Mouse (Mus musculus): ENCODE data around the gene Dnajc14.

Dnajc14 gene

DNA sequence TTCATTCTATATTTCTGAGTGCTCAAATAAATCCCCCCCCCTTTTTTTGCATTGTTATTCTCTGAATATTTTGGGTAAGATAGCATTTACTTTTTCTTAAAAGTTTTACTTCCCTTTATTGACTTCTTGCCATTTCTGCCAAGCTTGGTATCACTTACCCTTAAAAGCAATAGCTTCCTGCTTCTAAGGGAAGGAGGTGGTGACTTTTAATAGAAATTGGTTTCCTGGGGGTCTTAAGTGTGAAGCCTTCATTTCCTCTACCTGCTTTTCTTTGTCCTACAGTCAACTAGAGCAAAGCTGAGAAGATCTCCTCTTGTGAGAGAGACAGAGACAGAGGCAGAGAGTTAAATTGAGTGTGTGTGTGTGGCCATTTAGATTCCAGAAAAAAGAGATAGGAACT lies 57.3 kb downstream of the Dnajc14 start:
- TF ChIP-seq POU5F1 (IDR thresholded peaks at IDR 0.05; ENCODE audit: borderline replicate concordance, low read length) (no peak), CTCF (conservative IDR thresholded peaks at IDR 0.05; ENCODE audit: low read length) (no peak), NANOG (IDR thresholded peaks at IDR 0.05; ENCODE audit: borderline replicate concordance, low read length) (no peak)
- H3K4me3 ChIP-seq (replicated peaks; ENCODE audit: low read length) = no peak overlapping the region
- no peaks in the 10 kb centered on the region for H3K4me1 ChIP-seq (replicated peaks; ENCODE audit: low read depth, low read length)
- H3K9me3 ChIP-seq (ENCODE audit: low read length) = no peaks in the 10 kb centered on the region
- H3K27me3 ChIP-seq (ENCODE audit: insufficient read depth, low read length) = no peaks in the 10 kb centered on the region
- peaks cover 93% of the 10 kb centered on the region for H3K36me3 ChIP-seq (ENCODE audit: insufficient read depth, low read length)

DNA sequence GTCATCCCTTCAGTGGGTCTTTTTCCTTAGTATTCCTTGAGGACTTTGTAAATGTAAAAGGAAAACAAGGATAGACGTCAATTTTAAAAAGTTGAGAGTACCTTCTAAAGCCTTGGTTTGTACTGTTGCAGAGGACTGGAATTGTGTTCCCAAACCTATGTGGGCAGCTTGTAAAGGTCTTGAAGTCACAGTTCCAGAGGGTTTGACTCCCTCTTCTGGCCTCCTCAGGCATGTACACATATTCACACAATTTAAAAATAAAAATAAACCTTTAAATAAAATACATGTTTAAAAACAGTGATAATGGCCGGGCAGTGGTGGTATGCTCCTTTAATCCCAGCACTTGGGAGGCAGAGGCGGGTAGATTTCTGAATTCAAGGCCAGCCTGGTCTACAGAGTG lies 62.2 kb downstream of the Dnajc14 start:
- no peak for TF ChIP-seq NANOG (IDR thresholded peaks at IDR 0.05; ENCODE audit: borderline replicate concordance, low read length)
- peak; percentile 22; the same call in 1 of the 2 replicates for TF ChIP-seq CTCF (conservative IDR thresholded peaks at IDR 0.05; ENCODE audit: low read length)
- TF ChIP-seq POU5F1 (IDR thresholded peaks at IDR 0.05; ENCODE audit: borderline replicate concordance, low read length) = no peak
- Histone ChIP-seq H3K4me3 (replicated peaks; ENCODE audit: low read length) (no peak overlapping the region), H3K9me3 (ENCODE audit: low read length) (no peaks in the 10 kb centered on the region), H3K4me1 (replicated peaks; ENCODE audit: low read depth, low read length) (no peaks in the 10 kb centered on the region), H3K36me3 (ENCODE audit: insufficient read depth, low read length) (peaks cover 93% of the 10 kb centered on the region), H3K27me3 (ENCODE audit: insufficient read depth, low read length) (no peaks in the 10 kb centered on the region)

DNA sequence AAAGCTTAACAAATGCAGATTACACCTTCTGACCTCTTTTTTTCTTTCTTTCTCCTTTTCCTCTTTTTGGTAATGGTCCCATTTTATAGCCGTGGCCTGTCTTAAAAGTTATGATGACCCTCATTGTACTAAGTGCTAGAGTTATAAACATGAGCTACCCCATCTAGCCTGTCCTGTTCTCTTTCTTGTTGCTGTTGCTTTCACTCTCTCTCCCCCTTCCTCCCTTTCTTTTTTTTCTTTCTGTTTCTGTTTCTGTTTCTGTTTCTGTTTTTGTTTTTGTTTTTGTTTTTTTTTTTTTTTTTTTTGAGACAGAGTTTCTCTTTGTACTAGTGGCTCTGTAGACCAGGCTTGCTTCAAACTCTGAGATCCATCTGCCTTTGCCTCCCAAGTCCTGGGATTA lies 62.7 kb downstream of the Dnajc14 start:
- TF ChIP-seq POU5F1 (IDR thresholded peaks at IDR 0.05; ENCODE audit: borderline replicate concordance, low read length) (no peak), CTCF (conservative IDR thresholded peaks at IDR 0.05; ENCODE audit: low read length) (no peak), NANOG (IDR thresholded peaks at IDR 0.05; ENCODE audit: borderline replicate concordance, low read length) (no peak)
- Histone ChIP-seq H3K9me3 (ENCODE audit: low read length) (no peaks in the 10 kb centered on the region), H3K4me1 (replicated peaks; ENCODE audit: low read depth, low read length) (no peaks in the 10 kb centered on the region), H3K4me3 (replicated peaks; ENCODE audit: low read length) (no peak overlapping the region), H3K27me3 (ENCODE audit: insufficient read depth, low read length) (no peaks in the 10 kb centered on the region), H3K36me3 (ENCODE audit: insufficient read depth, low read length) (peaks cover 93% of the 10 kb centered on the region)

Measured in E14TG2a.4 (cell line).